Mouse (Mus musculus) heart, embryonic 14.5 days (tissue): ENCODE measurements around the gene Mtg2. TPM values are rescaled to one million over a fixed set of nuclear protein-coding genes. Genes with fewer than 3 reads are reported as not detected.

Experiments used
- ATAC-seq: fragments of 200-750 bp; cut with Nextera tagmentation; 2 replicates; pipeline ENCODE4 v1.8.0; 2017; ENCODE audit warnings: low read depth, moderate TSS enrichment; ENCODE audit not compliant: insufficient number of reproducible peaks, insufficient read depth, low FRiP score
- H3K27ac ChIP-seq, 2 experiments: fragments of 200-500 bp in 1 of 2; fragments of 300-500 bp in 1 of 2; sonication (generic) in 1 of 2; replicated peaks in 1 of 2; 2 replicates each; pipeline ENCODE4 v1.5.1; 2012 to 2014; ENCODE audit warnings: low read depth in 2 of 2, low read length in 2 of 2, control low read depth in 1 of 2, mild to moderate bottlenecking in 1 of 2, mixed read lengths in 1 of 2; ENCODE audit not compliant: control insufficient read depth in 1 of 2, insufficient read depth in 1 of 2
- H3K27me3 ChIP-seq: fragments of 300-500 bp; sonication (generic); 2 replicates; pipeline ENCODE4 v1.6.1; 2014; ENCODE audit warnings: mild to moderate bottlenecking, low read length, control low read depth; ENCODE audit not compliant: control insufficient read depth, insufficient read depth
- H3K36me3 ChIP-seq: fragments of 300-500 bp; sonication (generic); 2 replicates; pipeline ENCODE4 v1.6.1; 2014; ENCODE audit warnings: mild to moderate bottlenecking, control low read depth, low read length, mixed read lengths; ENCODE audit not compliant: control insufficient read depth, insufficient read depth
- H3K4me1 ChIP-seq, 2 experiments: fragments of 200-500 bp in 1 of 2; fragments of 300-500 bp in 1 of 2; sonication (generic) in 1 of 2; 2 replicates each; pipeline ENCODE4 v1.6.1; 2012 to 2014; ENCODE audit warnings: low read length in 2 of 2, control low read depth in 1 of 2, mixed read lengths in 1 of 2; ENCODE audit not compliant: control insufficient read depth in 2 of 2, insufficient read depth in 2 of 2
- H3K4me2 ChIP-seq: fragments of 300-500 bp; sonication (generic); 2 replicates; pipeline ENCODE4 v1.6.1; 2014; ENCODE audit warnings: mild to moderate bottlenecking, low read length
- H3K4me3 ChIP-seq, 2 experiments: fragments of 200-500 bp in 1 of 2; fragments of 300-500 bp in 1 of 2; sonication (generic) in 1 of 2; 2 replicates each; pipeline ENCODE4 v1.5.1; 2012 to 2014; ENCODE audit warnings: low read length in 2 of 2, mild to moderate bottlenecking in 2 of 2, control low read depth in 1 of 2, low read depth in 1 of 2, moderate library complexity in 1 of 2; ENCODE audit not compliant: control insufficient read depth in 1 of 2, insufficient read depth in 1 of 2
- H3K9ac ChIP-seq: fragments of 300-500 bp; sonication (generic); 2 replicates; pipeline ENCODE4 v1.6.1; 2014; ENCODE audit warnings: mild to moderate bottlenecking, low read length
- H3K9me3 ChIP-seq: fragments of 300-500 bp; sonication (generic); 2 replicates; pipeline ENCODE4 v1.6.1; 2016; ENCODE audit warnings: low read length, control low read depth; ENCODE audit not compliant: control insufficient read depth
- WGBS: fragments of 180-500 bp; shearing (Covaris S2); extraction: QIAGEN DNeasy Blood & Tissue Kit; methylation state at CpG from one replicate; pipeline ENCODE4 v1.1.7; 2014; 5-methylcytosine and 5-hydroxymethylcytosine counted together
- polyA plus RNA-seq: library from polyadenylated mRNA; unstranded; fragments of >200 nt; fragmentation: Nextera tagmentation; extraction: Ambion mirVana; gene quantifications from 2 replicates; pipeline ENCODE4 v1.2.1, GENCODE M21; 2014

Gene Mtg2
- polyA plus RNA-seq, 1 experiment from 2014 or later = 27.9 TPM

DNA sequence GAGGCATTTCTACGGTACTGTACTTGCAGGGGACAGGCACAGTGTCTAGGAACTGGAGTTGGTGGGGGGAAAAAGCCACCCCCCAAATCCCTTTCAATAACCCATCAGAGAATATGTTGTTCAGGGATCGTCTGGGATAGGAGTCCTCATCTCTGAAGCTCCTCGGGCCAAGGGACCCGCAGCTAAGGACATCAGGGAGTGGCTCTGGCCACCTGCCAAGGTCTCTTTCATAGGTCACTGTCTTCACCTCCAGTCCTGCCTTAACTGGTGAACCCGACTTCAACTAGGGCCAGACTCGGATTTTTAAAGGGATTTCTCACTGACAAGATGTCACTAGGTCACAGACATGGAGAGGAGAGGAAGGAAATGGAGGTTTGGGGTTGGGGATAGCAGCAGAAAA is 37.9 kb downstream of the Mtg2 start:
- Histone ChIP-seq H3K36me3 (no peaks in the 10 kb centered on the region), H3K4me1 (peaks cover 6 to 11% of the 10 kb centered on the region in 2 experiments; a peak in 3 of 4 replicates), H3K4me2 (no peak overlapping the region), H3K27me3 (peaks cover 27% of the 10 kb centered on the region), H3K9ac (no peak overlapping the region), H3K9me3 (no peaks in the 10 kb centered on the region), H3K4me3 (no peak overlapping the region), H3K27ac (no peak overlapping the region)
- WGBS = 46% methylated on average over 6 of the region's 6 CpGs
- no peak for ATAC-seq

DNA sequence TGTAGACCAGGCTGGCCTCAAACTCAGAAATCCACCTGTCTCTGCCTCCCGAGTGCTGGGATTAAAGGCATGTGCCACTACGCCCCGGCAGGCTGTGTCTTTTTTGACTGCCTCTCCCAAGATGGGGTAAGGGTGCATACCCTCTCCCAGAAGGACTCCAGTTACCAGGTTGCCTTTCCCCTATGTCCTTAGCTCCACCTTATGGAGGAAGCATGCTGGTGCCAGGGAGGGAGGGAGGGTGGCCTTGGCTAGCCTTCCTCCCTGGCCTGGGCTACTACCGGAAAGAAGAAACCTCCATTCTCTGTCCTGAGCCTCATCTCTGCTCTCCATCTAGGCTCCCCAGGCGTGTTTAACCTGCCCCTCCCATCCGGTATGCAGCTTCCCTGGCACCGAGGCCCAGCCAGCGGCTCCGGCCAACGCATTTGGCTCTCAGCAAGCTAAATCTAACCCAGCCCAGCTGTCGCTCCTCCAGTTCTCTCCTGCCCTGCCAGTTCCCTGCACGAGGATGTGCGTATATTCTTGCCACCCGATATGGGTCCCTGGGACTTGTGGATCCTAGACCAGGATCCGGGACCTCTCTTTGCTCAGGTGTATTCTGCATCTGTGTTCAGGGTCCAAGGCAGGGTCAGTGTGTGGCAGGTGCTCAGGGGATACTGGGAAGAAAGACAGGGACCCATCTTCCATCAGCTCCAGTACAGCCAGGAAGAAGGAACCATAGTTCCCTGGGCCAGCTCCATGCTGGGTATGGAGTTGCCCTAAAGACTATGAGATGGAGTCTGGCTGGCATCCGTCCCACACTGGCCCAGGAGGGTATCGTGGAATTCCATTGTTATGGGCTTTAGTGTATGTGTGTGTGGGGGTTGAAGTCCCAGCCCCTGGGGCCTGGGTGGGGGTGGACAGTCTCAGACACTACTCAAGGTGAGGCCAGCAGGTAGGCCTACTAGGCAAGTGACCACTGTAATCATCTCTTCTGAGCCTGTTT is 43.8 kb downstream of the Mtg2 start:
- Histone ChIP-seq H3K27ac (peak overlapping the region in 1 of 2 experiments; percentile 74; a peak in 1 of 4 replicates), H3K4me1 (peaks cover 29 to 39% of the 10 kb centered on the region in 2 experiments), H3K36me3 (no peaks in the 10 kb centered on the region), H3K9me3 (no peaks in the 10 kb centered on the region), H3K4me2 (no peak overlapping the region), H3K27me3 (no peaks in the 10 kb centered on the region), H3K9ac (no peak overlapping the region), H3K4me3 (no peak overlapping the region)
- no peak for ATAC-seq
- WGBS = 59% methylated on average over 17 of the region's 17 CpGs

DNA sequence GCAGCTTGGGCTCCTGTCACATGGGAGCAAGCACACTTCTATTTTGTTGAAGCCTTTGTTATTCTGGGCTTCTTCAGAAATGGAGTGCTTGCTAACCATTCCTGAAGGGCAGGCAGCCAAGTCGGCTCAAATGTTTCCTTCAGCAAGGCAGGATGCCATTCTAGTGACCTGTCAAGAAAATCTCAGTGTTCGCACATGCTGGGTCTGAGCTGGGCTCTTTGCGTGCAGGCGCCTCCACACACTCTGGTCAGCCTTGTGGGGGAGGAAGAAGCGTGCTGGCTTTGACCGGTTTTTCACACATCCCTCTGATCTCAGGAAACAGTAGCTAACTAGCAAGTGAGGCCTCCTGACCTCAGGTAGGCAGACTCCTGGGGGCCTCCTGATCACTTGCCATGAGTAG is 44.9 kb downstream of the Mtg2 start:
- no peak for ATAC-seq
- H3K4me2 ChIP-seq = no peak overlapping the region
- 6% methylated on average over 6 of the region's 6 CpGs for WGBS

DNA sequence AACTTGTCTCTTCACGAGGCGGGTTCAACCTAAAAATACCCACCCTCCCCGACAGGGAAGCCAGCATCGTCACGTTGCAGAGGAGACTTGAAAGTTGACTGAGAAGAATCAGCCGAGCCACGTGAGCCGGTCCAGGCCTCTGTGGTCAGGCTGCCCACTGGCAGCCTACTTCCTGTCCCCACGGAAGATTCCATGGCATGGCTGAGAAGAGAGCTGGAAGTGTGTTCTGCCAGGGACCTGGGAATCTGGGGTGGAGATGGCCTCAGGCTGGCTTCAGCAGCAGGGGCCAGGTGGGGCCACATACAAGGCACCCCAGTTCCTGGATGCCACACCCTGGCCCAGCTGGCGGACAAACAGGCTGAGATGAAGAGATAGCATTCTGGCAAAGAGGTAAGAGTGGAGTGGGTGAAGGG is 45.7 kb downstream of the Mtg2 start:
- Histone ChIP-seq H3K9ac (peak overlapping the region; percentile 26; the same call in 1 of the 2 replicates), H3K9me3 (no peaks in the 10 kb centered on the region), H3K4me1 (peaks cover 33 to 49% of the 10 kb centered on the region in 2 experiments), H3K4me3 (no peak overlapping the region), H3K4me2 (no peak overlapping the region), H3K27ac (peak overlapping the region in 1 of 2 experiments; percentile 74; a peak in 2 of 4 replicates), H3K27me3 (no peaks in the 10 kb centered on the region), H3K36me3 (no peaks in the 10 kb centered on the region)
- WGBS = 25% methylated on average over 10 of the region's 10 CpGs
- no peak for ATAC-seq

More for the DNA sequence above, 44.9 kb downstream of the Mtg2 start:
- Histone ChIP-seq H3K4me1 (peaks cover 33 to 45% of the 10 kb centered on the region in 2 experiments), H3K9ac (peak overlapping the region; percentile 26), H3K27me3 (no peaks in the 10 kb centered on the region), H3K27ac (peak overlapping the region; percentile 50 to 74), H3K36me3 (no peaks in the 10 kb centered on the region), H3K9me3 (no peaks in the 10 kb centered on the region), H3K4me3 (no peak overlapping the region)

DNA sequence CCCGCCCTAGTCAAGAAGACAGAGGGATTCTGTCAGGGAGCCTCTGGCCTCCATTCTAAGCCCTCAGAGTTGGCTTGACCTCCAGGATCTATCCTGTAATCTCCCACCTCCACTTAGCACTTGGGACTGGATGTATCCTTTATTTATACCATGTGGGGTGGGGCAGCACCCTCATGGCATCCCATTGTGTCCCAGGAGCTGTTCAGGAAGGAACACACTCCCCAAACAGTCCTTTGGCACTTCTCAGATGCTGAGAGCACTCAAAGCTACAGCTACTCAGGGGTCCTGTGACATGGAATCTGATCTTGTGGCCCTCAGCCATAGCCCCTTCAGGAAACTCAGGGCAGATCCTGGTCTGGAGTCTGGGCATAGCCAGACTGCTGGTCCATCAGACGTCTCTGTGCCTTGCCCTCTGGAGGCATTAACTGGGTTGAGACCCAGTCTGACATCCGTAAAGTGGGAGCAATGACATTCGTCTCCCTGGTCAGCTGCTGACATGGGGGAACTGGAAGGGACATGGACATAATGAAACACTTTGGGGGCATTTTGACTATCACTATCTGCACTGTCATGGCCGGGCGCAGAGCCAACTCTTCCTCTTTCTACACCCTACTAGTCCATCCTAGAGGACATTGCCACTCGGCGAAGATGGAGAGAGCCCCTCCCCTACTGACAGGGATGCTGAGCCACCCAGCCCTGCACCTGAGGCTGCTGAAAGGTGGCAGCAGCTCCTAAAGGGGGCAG is 46.5 kb downstream of the Mtg2 start:
- Histone ChIP-seq H3K27me3 (no peaks in the 10 kb centered on the region), H3K4me3 (no peak overlapping the region), H3K4me1 (peaks cover 33 to 49% of the 10 kb centered on the region in 2 experiments), H3K27ac (no peak overlapping the region), H3K9me3 (no peaks in the 10 kb centered on the region), H3K4me2 (no peak overlapping the region), H3K9ac (no peak overlapping the region), H3K36me3 (no peaks in the 10 kb centered on the region)
- no peak for ATAC-seq
- 67% methylated on average over 8 of the region's 8 CpGs for WGBS

DNA sequence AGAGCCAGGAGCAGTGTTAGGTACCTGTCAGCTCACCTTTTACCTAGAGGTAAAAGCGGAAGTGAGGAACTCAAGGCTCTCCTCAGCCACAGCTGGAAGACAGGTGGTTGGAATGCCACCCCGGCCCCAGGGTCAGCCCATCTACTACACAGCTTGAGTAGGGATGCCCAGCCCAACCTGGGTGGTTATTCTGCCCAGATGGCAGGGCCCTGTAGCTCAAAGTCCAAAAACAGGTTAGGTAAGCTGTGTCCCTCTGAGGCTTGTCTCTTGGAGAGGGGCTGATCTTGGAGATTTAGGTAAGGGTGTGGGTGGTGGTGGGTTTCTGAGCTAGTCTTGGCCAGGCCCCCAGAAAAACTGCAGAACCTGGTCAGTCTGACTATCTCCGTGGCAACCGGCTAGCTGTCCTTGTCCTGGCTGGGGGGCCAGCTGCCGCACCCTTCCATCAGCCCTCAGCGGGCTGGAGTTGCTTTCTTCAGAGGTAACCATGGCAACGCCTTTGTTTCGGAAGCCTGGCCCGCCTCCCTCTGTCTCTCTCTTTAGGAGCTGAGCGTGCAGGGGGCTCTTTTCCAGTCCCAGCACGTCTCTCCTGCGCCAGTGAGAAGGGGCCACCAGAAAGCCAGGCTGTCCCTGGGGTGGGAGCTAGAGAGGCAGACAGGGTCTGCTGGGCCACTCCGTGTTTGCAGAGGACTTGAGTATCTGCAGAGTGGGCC is 47.3 kb downstream of the Mtg2 start:
- no peak overlapping the region for H3K4me2 ChIP-seq
- ATAC-seq = no peak
- WGBS = 18% methylated on average over 13 of the region's 13 CpGs
- H3K9ac ChIP-seq = no peak overlapping the region
- H3K27ac ChIP-seq = no peak overlapping the region
- no peaks in the 10 kb centered on the region for H3K9me3 ChIP-seq
- H3K4me3 ChIP-seq = no peak overlapping the region
- H3K27me3 ChIP-seq = no peaks in the 10 kb centered on the region
- peaks cover 33 to 49% of the 10 kb centered on the region in 2 experiments for H3K4me1 ChIP-seq
- H3K36me3 ChIP-seq = no peaks in the 10 kb centered on the region
